Mouse (Mus musculus): ENCODE measurements around the gene Plekhj1. TPM values are rescaled to one million over a fixed set of nuclear protein-coding genes. Genes with fewer than 3 reads are reported as not detected.

Gene Plekhj1
- polyA plus RNA-seq, 1 experiment: 41.8 TPM

DNA sequence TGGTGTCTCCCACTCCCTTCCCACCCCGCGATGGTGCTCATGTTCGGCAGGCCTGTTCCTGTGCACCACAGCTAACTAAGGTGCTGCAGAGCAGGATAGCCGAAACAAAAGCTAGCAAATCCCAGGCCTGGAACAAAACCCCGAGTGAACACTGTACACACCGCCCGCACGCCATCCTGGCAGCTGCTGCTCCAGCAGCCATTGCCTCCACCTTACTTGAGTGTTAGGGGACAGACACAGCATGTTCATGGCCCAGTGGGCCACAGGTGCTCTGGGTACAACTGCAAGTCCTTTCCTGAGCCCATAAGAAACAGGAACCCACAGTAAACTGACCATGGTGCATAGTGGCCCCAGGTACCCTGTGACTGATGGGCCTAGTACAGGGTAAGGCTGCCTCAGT, 3.7 kb downstream of the Plekhj1 start:
- H3K4me1 ChIP-seq (ENCODE audit: control insufficient read depth, insufficient read depth, insufficient read length, low read length): peaks cover 7% of the 10 kb centered on the region
- no peak overlapping the region for H3K27ac ChIP-seq (ENCODE audit: insufficient read depth, low read depth, low read length)
- TF ChIP-seq POLR2A (IDR thresholded peaks at IDR 0.05; ENCODE audit: low read depth, low read length) (no peak), CTCF (IDR thresholded peaks at IDR 0.05; ENCODE audit: extremely low read depth, insufficient read length, insufficient replicate concordance, low read depth, low read length) (no peak)
- WGBS: 89% methylated on average over 8 of the region's 8 CpGs
- no peaks in the 10 kb centered on the region for H3K27me3 ChIP-seq (ENCODE audit: control insufficient read depth, insufficient read depth, low read length)
- H3K4me3 ChIP-seq (ENCODE audit: low read depth, low read length): no peak overlapping the region
- peaks cover 50% of the 10 kb centered on the region for H3K36me3 ChIP-seq (ENCODE audit: control insufficient read depth, insufficient read depth, low read length)

DNA sequence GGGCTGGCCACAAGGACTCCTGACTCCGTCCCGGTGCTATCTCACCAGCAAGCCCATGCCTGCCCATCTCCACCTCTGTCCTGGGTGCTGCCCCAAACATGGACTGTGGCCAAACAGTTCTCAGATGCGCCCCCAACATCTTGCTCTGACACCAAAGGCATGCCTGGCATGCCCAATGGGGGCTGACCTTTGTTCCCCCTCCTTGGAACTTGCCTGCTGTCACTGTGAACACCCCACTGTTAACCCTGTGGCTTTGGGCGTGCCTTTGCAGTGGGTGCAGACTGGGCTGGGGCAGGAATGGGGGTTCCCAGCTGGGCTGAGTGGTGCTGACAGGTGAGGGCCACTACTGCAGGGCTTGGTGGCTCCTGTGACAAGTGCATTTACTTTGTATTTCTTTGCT, 4.6 kb downstream of the Plekhj1 start:
- no peaks in the 10 kb centered on the region; the same call in 1 of the 2 replicates for H3K4me1 ChIP-seq (ENCODE audit: control insufficient read depth, insufficient read depth, insufficient read length, low read length)
- H3K27ac ChIP-seq (ENCODE audit: insufficient read depth, low read depth, low read length): no peak overlapping the region
- TF ChIP-seq POLR2A (IDR thresholded peaks at IDR 0.05; ENCODE audit: low read depth, low read length) (no peak), CTCF (IDR thresholded peaks at IDR 0.05; ENCODE audit: extremely low read depth, insufficient read length, insufficient replicate concordance, low read depth, low read length) (no peak)
- no peaks in the 10 kb centered on the region for H3K27me3 ChIP-seq (ENCODE audit: control insufficient read depth, insufficient read depth, low read length)
- no peak overlapping the region for H3K4me3 ChIP-seq (ENCODE audit: low read depth, low read length)
- WGBS: 72% methylated on average over 4 of the region's 4 CpGs
- peaks cover 58% of the 10 kb centered on the region for H3K36me3 ChIP-seq (ENCODE audit: control insufficient read depth, insufficient read depth, low read length)

DNA sequence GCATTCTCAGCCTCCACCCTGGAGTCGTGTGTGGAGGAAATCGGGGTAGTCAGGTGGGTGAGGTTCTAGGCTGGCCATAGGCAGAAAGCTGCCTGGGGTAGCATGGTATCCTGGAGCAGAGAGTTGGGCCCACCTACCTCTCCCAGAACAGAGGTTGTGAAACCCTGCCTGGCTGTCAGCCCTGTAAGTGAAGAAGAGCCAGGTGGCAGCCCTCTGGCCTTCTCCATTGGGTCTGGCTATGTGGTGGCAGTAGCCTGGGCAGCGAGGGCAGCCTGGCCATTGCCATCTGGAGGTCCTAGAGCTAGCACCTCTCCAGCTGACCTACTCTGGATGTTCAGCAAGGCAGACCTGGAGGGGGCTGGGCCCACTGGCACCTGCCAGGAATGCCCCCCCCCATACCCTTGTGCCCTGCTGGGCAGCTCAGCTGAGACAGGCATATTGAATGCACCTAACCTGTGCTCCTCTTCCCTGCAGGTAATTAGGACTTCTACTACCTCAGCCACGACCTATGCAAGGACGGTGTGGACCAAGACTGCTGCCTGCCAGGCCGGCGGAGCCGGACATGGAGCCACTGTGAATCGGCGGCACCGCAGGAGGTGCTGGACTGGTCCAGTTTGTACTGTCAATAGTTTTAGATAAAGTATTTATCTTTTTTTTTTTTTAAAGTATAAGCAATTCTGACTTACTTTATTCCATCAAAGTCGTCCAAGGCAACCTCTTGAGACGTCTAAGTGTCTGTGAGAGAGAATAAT, 5.2 kb downstream of the Plekhj1 start:
- H3K4me1 ChIP-seq (ENCODE audit: control insufficient read depth, insufficient read depth, insufficient read length, low read length): no peaks in the 10 kb centered on the region; the same call in 1 of the 2 replicates
- H3K4me3 ChIP-seq (ENCODE audit: low read depth, low read length): no peak overlapping the region
- TF ChIP-seq POLR2A (IDR thresholded peaks at IDR 0.05; ENCODE audit: low read depth, low read length) (no peak), CTCF (IDR thresholded peaks at IDR 0.05; ENCODE audit: extremely low read depth, insufficient read length, insufficient replicate concordance, low read depth, low read length) (no peak)
- no peaks in the 10 kb centered on the region for H3K27me3 ChIP-seq (ENCODE audit: control insufficient read depth, insufficient read depth, low read length)
- peaks cover 63% of the 10 kb centered on the region for H3K36me3 ChIP-seq (ENCODE audit: control insufficient read depth, insufficient read depth, low read length)
- WGBS: 85% methylated on average over 13 of the region's 13 CpGs
- no peak overlapping the region for H3K27ac ChIP-seq (ENCODE audit: insufficient read depth, low read depth, low read length)

DNA sequence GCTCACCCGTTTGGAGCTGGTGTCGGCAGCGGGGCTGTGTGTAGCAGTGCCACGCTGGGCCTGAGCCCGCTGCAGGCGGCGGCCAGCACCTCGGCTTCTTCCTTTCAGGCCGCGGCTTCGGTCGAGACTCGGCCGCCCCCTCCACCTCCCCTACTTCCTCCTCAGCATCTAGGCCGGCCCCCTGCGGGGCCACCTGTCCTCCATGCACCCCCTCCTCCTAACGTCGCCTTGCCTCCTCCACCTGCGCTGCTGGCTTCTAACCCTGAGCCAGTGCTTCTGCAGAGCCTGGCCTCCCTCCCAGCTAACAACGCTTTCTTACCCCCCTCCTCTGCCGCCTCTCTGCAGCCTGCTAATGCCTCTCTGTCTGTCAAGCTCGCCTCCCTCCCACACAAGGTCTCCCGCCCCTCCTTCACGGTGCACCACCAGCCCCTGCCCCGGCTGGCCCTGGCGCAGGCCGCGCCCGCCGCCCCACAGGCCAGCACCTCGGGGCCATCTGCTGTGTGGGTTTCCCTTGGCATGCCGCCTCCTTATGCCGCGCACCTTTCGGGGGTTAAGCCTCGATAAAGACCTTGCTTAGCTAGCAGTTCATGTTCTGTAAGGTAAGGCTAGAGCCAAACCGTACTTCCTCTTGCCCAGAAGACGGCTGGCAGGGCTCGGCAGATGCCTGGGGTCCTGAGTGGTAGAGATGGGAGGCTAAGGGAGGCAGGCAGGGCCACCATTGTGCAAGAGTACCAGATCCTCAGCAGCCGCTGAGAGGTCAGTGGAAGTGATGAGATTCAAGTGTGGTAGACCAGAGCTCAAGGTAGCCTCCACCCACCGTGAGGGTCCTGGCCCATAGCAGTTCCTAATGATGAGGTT, 6.0 kb downstream of the Plekhj1 start:
- TF ChIP-seq CTCF (IDR thresholded peaks at IDR 0.05; ENCODE audit: extremely low read depth, insufficient read length, insufficient replicate concordance, low read depth, low read length): no peak
- TF ChIP-seq POLR2A (IDR thresholded peaks at IDR 0.05; ENCODE audit: low read depth, low read length): no peak
- no peaks in the 10 kb centered on the region for H3K27me3 ChIP-seq (ENCODE audit: control insufficient read depth, insufficient read depth, low read length)
- no peaks in the 10 kb centered on the region; the same call in 1 of the 2 replicates for H3K4me1 ChIP-seq (ENCODE audit: control insufficient read depth, insufficient read depth, insufficient read length, low read length)
- peaks cover 71% of the 10 kb centered on the region for H3K36me3 ChIP-seq (ENCODE audit: control insufficient read depth, insufficient read depth, low read length)
- no peak overlapping the region for H3K27ac ChIP-seq (ENCODE audit: insufficient read depth, low read depth, low read length)
- H3K4me3 ChIP-seq (ENCODE audit: low read depth, low read length): peak overlapping the region; percentile 24; the same call in 1 of the 2 replicates
- 66% methylated on average over 41 of the region's 41 CpGs for WGBS

DNA sequence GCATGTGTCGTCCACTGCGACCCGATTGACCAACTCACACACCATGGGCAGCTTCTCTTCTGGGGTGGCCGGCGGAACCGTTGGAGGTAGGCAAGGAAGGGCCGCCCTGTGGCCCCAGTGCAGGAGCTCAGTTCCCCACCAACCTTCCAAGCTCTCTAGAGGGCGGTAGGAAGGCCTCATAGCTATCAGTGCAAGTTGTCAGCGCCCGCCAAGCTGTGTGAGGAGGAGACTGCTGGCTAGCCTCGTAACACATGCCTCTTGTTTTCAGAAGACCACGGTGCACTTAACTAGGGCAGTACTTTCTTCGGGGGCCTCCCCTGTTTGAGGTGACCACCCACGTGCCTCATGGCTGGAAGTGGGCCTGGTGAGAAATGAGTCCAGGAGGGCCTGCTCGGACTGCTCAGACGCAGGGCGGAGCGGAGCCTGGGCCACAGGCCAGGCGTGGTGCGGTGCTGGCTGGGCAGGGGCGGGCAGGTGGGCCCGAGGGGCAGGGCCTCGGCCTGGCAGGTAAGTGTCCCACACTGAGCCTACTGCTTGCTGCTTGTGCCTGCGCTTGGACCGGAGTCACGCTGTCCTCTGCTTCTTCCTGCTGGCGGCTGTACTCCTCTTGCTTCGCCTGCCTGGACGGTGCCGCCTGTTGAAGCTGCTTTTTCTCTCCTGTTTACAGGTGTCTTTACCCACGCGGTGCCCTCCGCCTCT, 6.8 kb downstream of the Plekhj1 start:
- TF ChIP-seq POLR2A (IDR thresholded peaks at IDR 0.05; ENCODE audit: low read depth, low read length) (no peak), CTCF (IDR thresholded peaks at IDR 0.05; ENCODE audit: extremely low read depth, insufficient read length, insufficient replicate concordance, low read depth, low read length) (no peak)
- no peak overlapping the region for H3K27ac ChIP-seq (ENCODE audit: insufficient read depth, low read depth, low read length)
- no peaks in the 10 kb centered on the region; the same call in 1 of the 2 replicates for H3K4me1 ChIP-seq (ENCODE audit: control insufficient read depth, insufficient read depth, insufficient read length, low read length)
- H3K27me3 ChIP-seq (ENCODE audit: control insufficient read depth, insufficient read depth, low read length): no peaks in the 10 kb centered on the region
- H3K36me3 ChIP-seq (ENCODE audit: control insufficient read depth, insufficient read depth, low read length): peaks cover 77% of the 10 kb centered on the region
- no peak overlapping the region for H3K4me3 ChIP-seq (ENCODE audit: low read depth, low read length)
- 83% methylated on average over 33 of the region's 33 CpGs for WGBS

DNA sequence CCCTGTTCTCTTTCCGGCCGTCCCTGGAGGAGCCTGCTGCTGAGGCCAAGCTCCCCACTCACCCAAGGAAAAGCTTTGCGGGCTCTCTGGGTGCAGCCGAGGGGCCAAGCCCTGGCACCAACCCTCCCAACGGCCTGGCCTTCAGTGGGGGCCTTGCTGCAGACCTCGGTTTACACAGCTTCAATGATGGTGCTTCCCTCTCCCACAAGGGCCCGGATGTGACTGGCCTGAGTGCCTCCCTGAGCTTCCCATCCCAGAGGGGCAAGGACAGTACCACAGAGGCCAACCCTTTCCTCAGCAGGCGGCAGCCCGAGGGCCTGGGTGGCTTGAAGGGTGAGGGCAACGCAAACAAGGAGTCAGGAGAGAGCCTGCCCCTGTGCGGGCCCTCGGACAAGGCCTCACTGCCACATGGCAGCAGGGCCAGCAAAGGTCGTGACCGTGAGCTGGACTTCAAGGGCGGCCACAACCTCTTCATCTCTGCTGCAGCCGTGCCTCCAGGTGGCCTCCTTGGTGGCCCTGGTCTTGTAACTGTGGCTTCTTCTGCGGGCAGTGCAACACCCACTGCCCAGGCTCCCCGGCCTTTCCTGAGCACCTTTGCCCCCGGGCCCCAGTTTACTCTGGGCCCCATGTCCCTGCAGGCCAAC, 7.5 kb downstream of the Plekhj1 start:
- TF ChIP-seq POLR2A (IDR thresholded peaks at IDR 0.05; ENCODE audit: low read depth, low read length): no peak
- TF ChIP-seq CTCF (IDR thresholded peaks at IDR 0.05; ENCODE audit: extremely low read depth, insufficient read length, insufficient replicate concordance, low read depth, low read length): no peak
- Histone ChIP-seq H3K4me1 (ENCODE audit: control insufficient read depth, insufficient read depth, insufficient read length, low read length) (no peaks in the 10 kb centered on the region; the same call in 1 of the 2 replicates), H3K4me3 (ENCODE audit: low read depth, low read length) (no peak overlapping the region), H3K36me3 (ENCODE audit: control insufficient read depth, insufficient read depth, low read length) (peaks cover 81% of the 10 kb centered on the region), H3K27me3 (ENCODE audit: control insufficient read depth, insufficient read depth, low read length) (no peaks in the 10 kb centered on the region), H3K27ac (ENCODE audit: insufficient read depth, low read depth, low read length) (no peak overlapping the region)
- WGBS: 89% methylated on average over 19 of the region's 19 CpGs
